Mouse (Mus musculus): ENCODE measurements around the gene Bmper. TPM values are rescaled to one million over a fixed set of nuclear protein-coding genes. Genes with fewer than 3 reads are reported as not detected.
A peak's percentile ranks its signal among the peaks of the same experiment; 100 is the strongest.

Bmper gene
- total and polyA plus RNA-seq, 3 experiments: 1.3 to 1.9 (median 1.4) TPM

- Histone ChIP-seq H3K4me2 (ENCODE audit: insufficient read depth, low read depth, poor library complexity, severe bottlenecking) (no peak overlapping the region), H3K9me3 (replicated peaks; ENCODE audit: low read length) (no peaks in the 10 kb centered on the region), H3K4me1 (ENCODE audit: control insufficient read depth in 1 of 2, insufficient read depth in 2 of 2) (no peaks in the 10 kb centered on the region; a peak in 1 of 4 replicates), H3K79me2 (replicated peaks; ENCODE audit: control insufficient read depth, extremely low read depth, insufficient read depth, poor library complexity, severe bottlenecking) (no peaks in the 10 kb centered on the region), H3K4me3 (replicated peaks in 1 of 3; ENCODE audit: low read depth in 2 of 3, low read length in 2 of 3, poor library complexity in 1 of 3) (no peak overlapping the region), H3K9ac (ENCODE audit: insufficient read depth, low read depth) (no peak overlapping the region), H3K27me3 (replicated peaks) (no peaks in the 10 kb centered on the region), H3K27ac (ENCODE audit: insufficient read depth, low read depth) (no peak overlapping the region), H3K36me3 (replicated peaks in 1 of 2; ENCODE audit: control insufficient read depth in 1 of 2, insufficient read depth in 1 of 2, low read length in 1 of 2) (no peaks in the 10 kb centered on the region)
- no peak for DNase-seq (ENCODE audit: extremely low read depth)
- dilution Hi-C loops (cut with MboI; ENCODE audit: extremely low pct_ligation_motif_present, extremely low pct_unique_long_range_greater_than_20kb, low sequenced_read_pairs): no loop called here
- TF ChIP-seq JUN (IDR thresholded peaks at IDR 0.05; ENCODE audit: insufficient read depth, low read depth, low read length) (no peak), ELF1 (IDR thresholded peaks at IDR 0.05; ENCODE audit: low read depth, low read length) (no peak), SMC3 (IDR thresholded peaks at IDR 0.05; ENCODE audit: low read depth, low read length) (no peak), CHD2 (IDR thresholded peaks at IDR 0.05; ENCODE audit: low read length) (no peak), ZKSCAN1 (IDR thresholded peaks at IDR 0.05; ENCODE audit: borderline replicate concordance, low read depth, low read length) (no peak), JUND (conservative IDR thresholded peaks at IDR 0.05; ENCODE audit: low read depth, low read length) (no peak), MYC (IDR thresholded peaks at IDR 0.05; ENCODE audit: low read depth, low read length) (no peak), RCOR1 (conservative IDR thresholded peaks at IDR 0.05; ENCODE audit: low read depth, low read length) (no peak), MAX (IDR thresholded peaks at IDR 0.05; ENCODE audit: low read length) (no peak)
- in situ Hi-C loops (cut with MboI; ENCODE audit: low pct_ligation_motif_present, low pct_unique_long_range_greater_than_20kb, low sequenced_read_pairs): no loop called here
Measured at GRCm38 (mm10) chr9:23315631-23316330, 92.9 kb downstream of the Bmper start.

GRCm38 (mm10) chr9:23327830-23328229, 105.0 kb downstream of the Bmper start:
- H3K79me2 ChIP-seq (replicated peaks; ENCODE audit: control insufficient read depth, extremely low read depth, insufficient read depth, poor library complexity, severe bottlenecking): no peaks in the 10 kb centered on the region
- dilution Hi-C loops (cut with MboI; ENCODE audit: extremely low pct_ligation_motif_present, extremely low pct_unique_long_range_greater_than_20kb, low sequenced_read_pairs): no loop called here
- TF ChIP-seq GABPA (IDR thresholded peaks at IDR 0.05; ENCODE audit: insufficient replicate concordance, low read depth, low read length) (no peak), CHD2 (IDR thresholded peaks at IDR 0.05; ENCODE audit: low read length) (no peak), RAD21 (IDR thresholded peaks at IDR 0.05; ENCODE audit: low read depth, low read length) (no peak), USF2 (conservative IDR thresholded peaks at IDR 0.05; ENCODE audit: low read depth, low read length) (no peak), NELFE (IDR thresholded peaks at IDR 0.05; ENCODE audit: low read depth, low read length) (no peak), TCF12 (IDR thresholded peaks at IDR 0.05; ENCODE audit: low read depth, low read length) (no peak), BHLHE40 (IDR thresholded peaks at IDR 0.05; ENCODE audit: low read depth, low read length) (no peak), USF1 (IDR thresholded peaks at IDR 0.05; ENCODE audit: low read depth, low read length) (no peak), EP300 (IDR thresholded peaks at IDR 0.05; ENCODE audit: low read length) (peak; percentile 79), PAX5 (IDR thresholded peaks at IDR 0.05; ENCODE audit: low read length) (no peak), MEF2A (IDR thresholded peaks at IDR 0.05; ENCODE audit: borderline replicate concordance, low read depth, low read length) (peak; percentile 31; the same call in 1 of the 2 replicates), UBTF (IDR thresholded peaks at IDR 0.05; ENCODE audit: low read depth, low read length) (no peak), ELF1 (IDR thresholded peaks at IDR 0.05; ENCODE audit: low read depth, low read length) (no peak), MXI1 (IDR thresholded peaks at IDR 0.05; ENCODE audit: low read depth, low read length) (no peak), MAZ (IDR thresholded peaks at IDR 0.05; ENCODE audit: low read depth, low read length) (no peak), ZC3H11A (IDR thresholded peaks at IDR 0.05; ENCODE audit: low read depth, low read length) (no peak), SMC3 (IDR thresholded peaks at IDR 0.05; ENCODE audit: low read depth, low read length) (no peak), MYC (IDR thresholded peaks at IDR 0.05; ENCODE audit: low read depth, low read length) (no peak), JUND (conservative IDR thresholded peaks at IDR 0.05; ENCODE audit: low read depth, low read length) (peak; percentile 94), CTCF (conservative IDR thresholded peaks at IDR 0.05 in 1 of 2, IDR thresholded peaks at IDR 0.05 in 1 of 2; ENCODE audit: low read depth in 2 of 2, low read length in 2 of 2) (no peak), E2F4 (IDR thresholded peaks at IDR 0.05; ENCODE audit: insufficient replicate concordance, low read depth, low read length) (no peak), ETS1 (conservative IDR thresholded peaks at IDR 0.05; ENCODE audit: low read depth, low read length) (peak; percentile 64; the same call in 1 of the 2 replicates), ZKSCAN1 (IDR thresholded peaks at IDR 0.05; ENCODE audit: borderline replicate concordance, low read depth, low read length) (no peak), MAFK (IDR thresholded peaks at IDR 0.05; ENCODE audit: insufficient replicate concordance, low read length) (no peak), NRF1 (IDR thresholded peaks at IDR 0.05; ENCODE audit: low read depth, low read length) (no peak), SIN3A (IDR thresholded peaks at IDR 0.05; ENCODE audit: low read length) (no peak), KAT2A (IDR thresholded peaks at IDR 0.05; ENCODE audit: insufficient replicate concordance, low read length) (no peak), HCFC1 (IDR thresholded peaks at IDR 0.05; ENCODE audit: low read depth, low read length) (peak; percentile 22)

More at GRCm38 (mm10) chr9:23327830-23328229, 105.0 kb downstream of the Bmper start:
- Histone ChIP-seq H3K4me1 (ENCODE audit: control insufficient read depth in 1 of 2, insufficient read depth in 2 of 2) (peaks cover 6 to 15% of the 10 kb centered on the region in 2 experiments; a peak in 2 of 4 replicates), H3K4me2 (ENCODE audit: insufficient read depth, low read depth, poor library complexity, severe bottlenecking) (peak overlapping the region; percentile 9; the same call in 1 of the 2 replicates), H3K27ac (ENCODE audit: insufficient read depth, low read depth) (no peak overlapping the region), H3K4me3 (replicated peaks in 1 of 3; ENCODE audit: low read depth in 2 of 3, low read length in 2 of 3, poor library complexity in 1 of 3) (no peak overlapping the region), H3K9me3 (replicated peaks; ENCODE audit: low read length) (no peaks in the 10 kb centered on the region), H3K36me3 (replicated peaks in 1 of 2; ENCODE audit: control insufficient read depth in 1 of 2, insufficient read depth in 1 of 2, low read length in 1 of 2) (no peaks in the 10 kb centered on the region), H3K27me3 (replicated peaks) (no peaks in the 10 kb centered on the region), H3K9ac (ENCODE audit: insufficient read depth, low read depth) (no peak overlapping the region)
- peak; percentile 65 for DNase-seq (ENCODE audit: extremely low read depth)
- in situ Hi-C loops (cut with MboI; ENCODE audit: low pct_ligation_motif_present, low pct_unique_long_range_greater_than_20kb, low sequenced_read_pairs): no loop called here
